Mouse (Mus musculus) stomach, postnatal 0 days (tissue): ENCODE measurements at regions not wholly inside any gene's neighbourhood (a gene's known extent, or its start where the extent isn't known, plus 50 kb on each side); places are given as distances from the start of the nearest gene placed in this dataset.

Experiments used
- ATAC-seq: fragments of 200-750 bp; cut with Nextera tagmentation; 2 replicates; pipeline ENCODE4 v1.8.0; 2017; ENCODE audit not compliant: low FRiP score, low TSS enrichment
- DNase-seq: peaks from one replicate; pipeline ENCODE4 v3.0.0-alpha.2; 2016; ENCODE audit warnings: low spot score
- H3K27ac ChIP-seq: fragments of 300-500 bp; sonication (generic); replicated peaks from 2 replicates; pipeline ENCODE4 v1.5.1; 2014; ENCODE audit warnings: mild to moderate bottlenecking, control low read depth
- H3K27me3 ChIP-seq: fragments of 300-500 bp; sonication (generic); 2 replicates; pipeline ENCODE4 v1.6.1; 2014; ENCODE audit warnings: low read length; ENCODE audit not compliant: control insufficient read depth, insufficient read depth
- H3K36me3 ChIP-seq: fragments of 300-500 bp; sonication (generic); 2 replicates; pipeline ENCODE4 v1.6.1; 2014; ENCODE audit warnings: low read length, mixed read lengths; ENCODE audit not compliant: control insufficient read depth, insufficient read depth
- H3K4me1 ChIP-seq: fragments of 300-500 bp; sonication (generic); replicated peaks from 2 replicates; pipeline ENCODE4 v1.6.1; 2014; ENCODE audit warnings: antibody characterized with exemption; ENCODE audit not compliant: control insufficient read depth, insufficient read depth
- H3K4me2 ChIP-seq: fragments of 300-500 bp; sonication (generic); replicated peaks from 2 replicates; pipeline ENCODE4 v1.6.1; 2014; ENCODE audit warnings: low read depth, mild to moderate bottlenecking, control low read depth, moderate library complexity
- H3K4me3 ChIP-seq: fragments of 300-500 bp; sonication (generic); 2 replicates; pipeline ENCODE4 v1.5.1; 2014; ENCODE audit warnings: low read depth, low read length, control low read depth
- H3K9ac ChIP-seq: fragments of 300-500 bp; sonication (generic); 2 replicates; pipeline ENCODE4 v1.6.1; 2014; ENCODE audit warnings: mild to moderate bottlenecking, low read length, control low read depth, mixed read lengths
- H3K9me3 ChIP-seq: fragments of 300-500 bp; sonication (generic); 2 replicates; pipeline ENCODE4 v1.6.1; 2016; ENCODE audit warnings: low read length; ENCODE audit not compliant: control insufficient read depth
- CTCF ChIP-seq: IDR thresholded peaks from 2 replicates; pipeline ENCODE4 v1.5.1; 2016; ENCODE audit warnings: antibody characterized with exemption, low read depth, mild to moderate bottlenecking, moderate library complexity
- EP300 ChIP-seq: optimal IDR thresholded peaks from 2 replicates; pipeline ENCODE3; 2016; ENCODE audit warnings: antibody characterized with exemption
- WGBS: fragments of 180-500 bp; shearing (Covaris S2); extraction: QIAGEN DNeasy Blood & Tissue Kit; methylation state at CpG from one replicate; pipeline ENCODE4 v1.1.7; 2014; 5-methylcytosine and 5-hydroxymethylcytosine counted together

DNA sequence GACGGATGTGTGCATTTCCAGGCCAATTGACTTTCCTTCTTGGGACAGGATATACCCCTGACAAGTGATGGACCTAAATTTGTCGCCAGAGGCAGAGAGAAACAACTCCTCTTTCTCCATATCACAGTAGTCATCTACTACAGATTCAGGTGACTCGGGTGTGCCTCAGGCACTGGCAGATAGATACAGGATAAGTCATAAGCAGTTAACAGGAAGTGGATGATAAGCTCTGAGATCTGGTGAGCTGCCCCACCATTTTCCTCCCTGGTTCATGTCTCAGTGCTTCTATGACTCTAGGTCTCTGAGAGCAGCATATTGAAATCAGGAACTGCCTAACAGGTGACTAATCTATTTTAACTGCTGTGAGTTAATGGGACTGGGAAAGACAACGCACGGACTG is 73.4 kb upstream of the Ubl3 start:
- H3K27me3 ChIP-seq = no peaks in the 10 kb centered on the region
- TF ChIP-seq EP300 = no peak
- TF ChIP-seq CTCF = no peak
- H3K27ac ChIP-seq = no peak overlapping the region
- H3K4me3 ChIP-seq = no peak overlapping the region
- H3K4me1 ChIP-seq = no peaks in the 10 kb centered on the region
- H3K9ac ChIP-seq = no peak overlapping the region
- ATAC-seq (no peak), DNase-seq (no peak)
- H3K9me3 ChIP-seq = no peaks in the 10 kb centered on the region
- WGBS = 79% methylated on average over 5 of the region's 5 CpGs
- no peak overlapping the region for H3K4me2 ChIP-seq
- H3K36me3 ChIP-seq = no peaks in the 10 kb centered on the region

GRCm38 (mm10) chr5:148624649-148625405 is 72.2 kb upstream of the Ubl3 start:
- no peaks in the 10 kb centered on the region for H3K27me3 ChIP-seq
- no peak overlapping the region for H3K4me2 ChIP-seq
- H3K9ac ChIP-seq = no peak overlapping the region
- ATAC-seq (no peak), DNase-seq (no peak)
- WGBS = 74% methylated on average over 21 of the region's 21 CpGs
- TF ChIP-seq CTCF = no peak
- H3K27ac ChIP-seq = no peak overlapping the region
- no peaks in the 10 kb centered on the region for H3K36me3 ChIP-seq
- no peaks in the 10 kb centered on the region for H3K9me3 ChIP-seq
- no peak overlapping the region for H3K4me3 ChIP-seq
- no peaks in the 10 kb centered on the region for H3K4me1 ChIP-seq

DNA sequence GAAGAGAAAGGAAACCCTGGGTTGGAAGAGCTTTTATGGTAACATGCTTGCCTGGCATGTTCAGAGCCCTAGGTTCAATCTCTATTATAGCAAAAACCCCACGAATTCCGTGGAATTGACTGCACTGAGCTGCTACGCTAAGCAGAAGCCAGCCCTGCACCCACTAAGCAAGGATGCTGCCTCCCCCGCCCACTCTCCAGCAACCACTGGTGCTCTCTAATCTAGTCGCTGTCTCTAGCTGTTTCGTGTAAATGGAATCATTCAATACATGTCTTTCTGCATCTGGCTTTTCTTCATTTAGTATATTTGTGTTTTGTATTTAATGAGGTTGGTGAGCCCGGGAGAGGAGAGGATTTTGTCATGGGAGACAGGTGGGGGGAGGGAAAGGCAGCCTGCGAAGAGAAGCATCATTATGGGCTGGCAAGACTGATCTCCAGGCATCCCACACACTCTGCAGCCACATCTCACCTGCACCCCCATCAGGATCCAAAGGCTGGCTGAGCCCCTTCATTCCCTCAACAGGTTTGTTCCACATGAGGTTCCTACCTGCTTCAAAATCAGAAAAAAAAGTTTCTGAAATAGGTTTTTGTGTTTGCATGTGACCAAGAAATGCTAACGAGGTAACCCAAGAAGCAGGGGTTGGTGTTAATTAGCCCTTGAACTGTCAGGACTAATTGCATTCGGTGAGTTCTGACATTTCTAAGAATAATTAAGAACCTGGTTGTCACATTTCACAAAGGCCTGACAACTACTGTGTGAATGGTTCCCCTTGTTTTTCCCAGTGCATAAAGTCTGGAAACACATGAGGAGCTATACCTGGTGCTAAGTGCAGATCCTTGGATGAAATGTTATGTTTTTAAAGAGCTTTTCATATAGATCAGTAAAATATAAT is 68.6 kb upstream of the Ubl3 start:
- WGBS = 57% methylated on average over 10 of the region's 10 CpGs

DNA sequence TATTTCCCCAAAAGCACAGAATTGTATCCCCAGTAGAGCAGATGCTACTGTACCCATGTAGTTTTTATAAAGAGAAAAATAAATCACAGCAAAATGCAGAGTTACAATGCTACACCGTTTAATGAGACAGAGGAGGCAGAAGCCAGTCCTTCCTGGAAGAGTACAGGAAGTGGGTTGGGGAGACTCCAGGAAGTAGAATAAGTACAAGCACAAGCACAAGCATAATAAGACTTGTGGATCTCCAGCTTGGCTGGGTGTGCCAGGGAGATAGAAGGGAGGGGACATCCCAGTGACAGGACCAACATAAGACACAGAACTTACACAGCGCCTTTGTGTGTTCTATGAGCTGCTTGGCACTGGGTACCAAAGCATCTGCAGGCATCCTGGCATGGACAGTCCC is 67.3 kb upstream of the Ubl3 start:
- Histone ChIP-seq H3K9me3 (no peaks in the 10 kb centered on the region; the same call in 1 of the 2 replicates), H3K27me3 (no peaks in the 10 kb centered on the region), H3K4me1 (no peaks in the 10 kb centered on the region), H3K9ac (no peak overlapping the region), H3K36me3 (no peaks in the 10 kb centered on the region), H3K27ac (no peak overlapping the region), H3K4me2 (no peak overlapping the region), H3K4me3 (no peak overlapping the region)
- no peak for ATAC-seq
- DNase-seq = no peak
- TF ChIP-seq EP300 (no peak), CTCF (no peak)
- WGBS = 87% methylated on average over 2 of the region's 2 CpGs

More for the DNA sequence above, 68.6 kb upstream of the Ubl3 start:
- no peaks in the 10 kb centered on the region for H3K27me3 ChIP-seq
- no peak overlapping the region for H3K9ac ChIP-seq
- no peaks in the 10 kb centered on the region for H3K4me1 ChIP-seq
- ATAC-seq = no peak
- H3K27ac ChIP-seq = no peak overlapping the region
- H3K9me3 ChIP-seq = no peaks in the 10 kb centered on the region; the same call in 1 of the 2 replicates
- no peak for DNase-seq
- H3K36me3 ChIP-seq = no peaks in the 10 kb centered on the region
- TF ChIP-seq CTCF = no peak
- no peak for TF ChIP-seq EP300
- no peak overlapping the region for H3K4me3 ChIP-seq
- no peak overlapping the region for H3K4me2 ChIP-seq

DNA sequence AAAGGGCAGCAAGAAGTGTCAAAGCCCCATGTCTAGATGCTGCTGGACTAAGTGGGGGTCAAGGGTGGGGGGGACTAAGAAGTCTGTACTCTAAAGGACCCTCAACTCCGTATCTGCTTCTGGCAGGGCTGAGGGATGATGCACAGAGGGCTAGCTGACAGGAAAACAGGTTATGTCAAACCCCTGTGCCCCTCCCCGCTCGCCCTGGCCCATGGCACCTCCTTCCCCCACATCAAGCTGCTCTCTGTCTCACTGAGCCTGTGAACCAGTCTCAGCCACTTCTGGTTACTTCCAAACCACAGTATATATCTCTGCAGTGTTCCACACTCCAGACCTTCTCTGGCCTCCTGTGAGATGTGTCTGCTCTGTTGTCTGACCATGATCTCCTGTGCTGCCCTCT is 63.8 kb upstream of the Ubl3 start:
- Histone ChIP-seq H3K4me2 (no peak overlapping the region), H3K4me3 (no peak overlapping the region), H3K9ac (no peak overlapping the region), H3K27ac (no peak overlapping the region), H3K27me3 (no peaks in the 10 kb centered on the region), H3K36me3 (no peaks in the 10 kb centered on the region), H3K4me1 (no peaks in the 10 kb centered on the region), H3K9me3 (no peaks in the 10 kb centered on the region; the same call in 1 of the 2 replicates)
- DNase-seq (no peak), ATAC-seq (no peak)
- TF ChIP-seq EP300 = no peak
- no peak for TF ChIP-seq CTCF
- WGBS = 67% methylated on average over 3 of the region's 3 CpGs
